Mouse (Mus musculus) B cell, adult 62 days (primary cell): ENCODE results near the gene Usp12. TPM values are rescaled to one million over a fixed set of nuclear protein-coding genes. Genes with fewer than 3 reads are reported as not detected.

Source experiments
- total RNA-seq: library from RNA; stranded (reverse); gene quantifications from 4 replicates; pipeline ENCODE4 v1.2.4, GENCODE M21; 2023

Gene Usp12
- total RNA-seq = 41.2 to 45.8 TPM (median 43.9 TPM) in 4 replicates

GRCm38 (mm10) chr5:146794853-146795252 is at the start of gene Usp12:
TSS of gene Usp12 (minus strand) at chr5:146795006.

DNA sequence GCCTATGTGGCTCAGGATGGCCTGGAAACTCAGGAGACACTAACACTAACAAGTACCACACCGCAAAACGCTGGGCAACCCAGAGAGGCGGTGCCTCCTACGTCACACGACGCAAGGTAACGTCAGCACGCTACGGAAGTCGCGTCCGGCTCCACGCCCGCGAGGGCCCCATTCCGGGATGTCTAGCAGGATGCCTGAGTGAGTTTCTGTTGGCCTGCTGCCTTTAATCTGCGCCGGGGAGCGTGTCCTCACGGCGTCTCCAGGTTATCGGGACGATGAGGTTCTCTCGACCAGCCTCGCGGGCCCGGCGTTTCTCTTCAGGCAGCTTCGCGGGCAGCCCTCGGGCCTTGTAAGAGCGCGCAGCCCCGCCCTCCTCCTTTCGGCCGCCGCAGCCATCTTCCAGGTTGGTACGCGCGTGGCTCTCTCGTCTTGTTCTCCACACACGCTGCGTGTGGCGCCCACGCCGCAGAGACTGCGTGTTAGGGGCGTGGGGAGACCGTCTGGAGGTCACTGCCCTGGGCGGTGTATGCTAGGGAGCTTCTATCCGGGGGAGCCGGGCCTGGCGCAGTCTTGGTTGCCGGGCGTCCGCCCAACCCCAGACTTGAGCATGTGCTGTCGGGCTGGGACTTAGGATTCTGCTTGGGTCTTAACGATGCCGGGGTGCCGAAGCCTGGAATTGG is 38.1 kb upstream of the Usp12 start, which contains the start of gene Rpl21:
TSS of gene Rpl21 (plus strand) at position 122 of the 680 bp plus-strand sequence.

Other genes starting within 250 kb of the Usp12 start
- not detected in 4 replicates for gene Gm3415, start 238.9 kb downstream of the Usp12 start, total RNA-seq
- gene Gpr12, start 209.8 kb downstream of the Usp12 start, total RNA-seq = not detected in 4 replicates
- 646 to 698 TPM (median 671 TPM) in 4 replicates for gene Rpl21, start 37.9 kb upstream of the Usp12 start, total RNA-seq
- gene Rasl11a, start 50.1 kb upstream of the Usp12 start, total RNA-seq = 1.3 to 1.5 TPM in 2 of 4 replicates, not detected in the others
- gene Gtf3a, start 153.7 kb upstream of the Usp12 start, total RNA-seq = 24.4 to 29.8 TPM (median 27.4 TPM) in 4 replicates
- 11.2 to 13.6 TPM (median 12.0 TPM) in 4 replicates for gene Mtif3, start 168.8 kb upstream of the Usp12 start, total RNA-seq